Comparison of ENCODE assay signal across 8 mouse cellular contexts in genomic region chr17:74431481-74431880, GRCm38 (mm10). TPM values are rescaled to one million over a fixed set of nuclear protein-coding genes. Genes with fewer than 3 reads are reported as not detected.
DNase-seq lines count a peak whose midpoint lies in the region; ATAC-seq and TF ChIP-seq lines count a peak whose summit lies in the region.

No protein-coding gene starts in this region.

- H3K27me3 ChIP-seq in hindbrain, embryonic 10.5 days (ENCODE audit: insufficient read depth, poor library complexity, severe bottlenecking), result no peaks in the 10 kb centered on the region
- H3K27me3 ChIP-seq in hindbrain, embryonic 16.5 days (replicated peaks; ENCODE audit: control insufficient read depth, insufficient read depth, low read length), result no peaks in the 10 kb centered on the region
- no peaks in the 10 kb centered on the region for H3K27me3 ChIP-seq in liver, adult 2 months (ENCODE audit: control insufficient read depth, insufficient read depth, low read length)

- no peak overlapping the region for H3K4me3 ChIP-seq in hindbrain, embryonic 10.5 days
- no peak overlapping the region for H3K4me3 ChIP-seq in hindbrain, embryonic 16.5 days (ENCODE audit: low read length)
- H3K4me3 ChIP-seq in liver, adult 2 months (ENCODE audit: insufficient read depth, low read depth, low read length), result no peak overlapping the region

- no peaks in the 10 kb centered on the region for H3K79me2 ChIP-seq in liver, adult 2 months (ENCODE audit: control insufficient read depth, insufficient read depth, low read length)

- no peak overlapping the region for H3K27ac ChIP-seq in hindbrain, embryonic 10.5 days
- H3K27ac ChIP-seq in hindbrain, embryonic 16.5 days (ENCODE audit: low read depth, low read length), result no peak overlapping the region
- no peak overlapping the region for H3K27ac ChIP-seq in liver, adult 2 months (replicated peaks; ENCODE audit: insufficient read depth, low read depth, low read length)

- TF ChIP-seq POLR2A in liver, adult 2 months (IDR thresholded peaks at IDR 0.05; ENCODE audit: extremely low read depth, insufficient read depth, low read length), result no peak

- peak; percentile 32 for DNase-seq in hindbrain, embryonic 10.5 days (ENCODE audit: low spot score)
- DNase-seq in A20 (ENCODE audit: low read depth, low spot score), result peak; percentile 21
- peak; percentile 64 for DNase-seq in brain, adult 2 months (ENCODE audit: low read depth, low spot score)
- DNase-seq in liver, adult 2 months (ENCODE audit: extremely low read depth, low read depth, low spot score), result peak; percentile 33
- DNase-seq in urinary bladder, postnatal 14 days (ENCODE audit: low spot score), result no peak

- no peaks in the 10 kb centered on the region for H3K9me3 ChIP-seq in hindbrain, embryonic 10.5 days
- H3K9me3 ChIP-seq in hindbrain, embryonic 16.5 days (ENCODE audit: control insufficient read depth, low read length), result no peaks in the 10 kb centered on the region

- peaks cover 23% of the 10 kb centered on the region for H3K36me3 ChIP-seq in hindbrain, embryonic 10.5 days
- no peaks in the 10 kb centered on the region for H3K36me3 ChIP-seq in hindbrain, embryonic 16.5 days (ENCODE audit: control insufficient read depth, insufficient read depth, low read length)
- peaks cover 7% of the 10 kb centered on the region for H3K36me3 ChIP-seq in liver, adult 2 months (ENCODE audit: control insufficient read depth, insufficient read depth, low read length)

- 75% methylated on average over 13 of the region's 13 CpGs for WGBS in hindbrain, embryonic 10.5 days
- WGBS in hindbrain, embryonic 16.5 days, result 58% methylated on average over 5 of the region's 13 CpGs
- 66% methylated on average over 13 of the region's 13 CpGs for WGBS in liver, adult 2 months

- no peak for TF ChIP-seq CTCF in liver, adult 2 months (IDR thresholded peaks at IDR 0.05; ENCODE audit: low read depth, low read length)

- no peak overlapping the region for H3K4me2 ChIP-seq in hindbrain, embryonic 16.5 days (ENCODE audit: low read length)

- H3K4me1 ChIP-seq in hindbrain, embryonic 10.5 days (replicated peaks), result no peaks in the 10 kb centered on the region
- no peaks in the 10 kb centered on the region for H3K4me1 ChIP-seq in hindbrain, embryonic 16.5 days (ENCODE audit: control insufficient read depth, insufficient read depth, low read depth, low read length)
- no peaks in the 10 kb centered on the region for H3K4me1 ChIP-seq in liver, adult 2 months (ENCODE audit: control insufficient read depth, insufficient read depth, low read length)

- no peak overlapping the region for H3K9ac ChIP-seq in hindbrain, embryonic 16.5 days (ENCODE audit: low read depth, low read length)
- no peak overlapping the region for H3K9ac ChIP-seq in liver, adult 2 months (ENCODE audit: low read depth, low read length)

- ATAC-seq in hindbrain, embryonic 16.5 days, result no peak
- no peak; the same call in 1 of the 2 replicates for ATAC-seq in megakaryocyte-erythroid progenitor cell, adult 5-6 weeks (replicated peaks; ENCODE audit: low FRiP score, low TSS enrichment, poor library complexity, severe bottlenecking)
- no peak for ATAC-seq in erythroid progenitor cell, adult 5-6 weeks (replicated peaks; ENCODE audit: low FRiP score, poor library complexity, severe bottlenecking)

RNA-seq across cellular contexts. Expression of gene Nlrc4, which starts 27.5 kb away (rescaled TPM):
- 0.11 and 0.14 TPM in 2 replicates for polyA plus RNA-seq in hindbrain, embryonic 10.5 days (2016; fragmentation: Nextera tagmentation; extraction: Ambion mirVana)
- 0.20 and 0.42 TPM in 2 replicates for polyA plus RNA-seq in hindbrain, embryonic 16.5 days (2015; fragmentation: Nextera tagmentation; extraction: Ambion mirVana)
- total RNA-seq in liver, adult 2 months (2014; rRNA removed), result 0.37 and 0.40 TPM in 2 replicates
- 0.04 TPM in 1 of 2 replicates, not detected in the other for polyA plus RNA-seq in liver, adult 2 months (2012; rRNA removed)
- 0.11 and 0.30 TPM in 2 replicates for total RNA-seq in megakaryocyte-erythroid progenitor cell, adult 5-6 weeks (2014; fragmentation: Nextera tagmentation)
- total RNA-seq in megakaryocyte-erythroid progenitor cell, adult 5-6 weeks (2017), result 0.42 and 1.4 TPM in 2 replicates
- 1.8 TPM in 1 of 2 replicates, not detected in the other for total RNA-seq in erythroid progenitor cell, adult 5-6 weeks (2015; ENCODE audit: low replicate concordance)
- 0.91 and 1.5 TPM in 2 replicates for total RNA-seq in erythroid progenitor cell, adult 5-6 weeks (2017; ENCODE audit: low replicate concordance)

RNA-seq across cellular contexts. Expression of gene Slc30a6, which starts 36.1 kb away (rescaled TPM):
- polyA plus RNA-seq in hindbrain, embryonic 10.5 days (2016; fragmentation: Nextera tagmentation; extraction: Ambion mirVana), result 28.4 and 33.8 TPM in 2 replicates
- 30.7 and 31.8 TPM in 2 replicates for polyA plus RNA-seq in hindbrain, embryonic 16.5 days (2015; fragmentation: Nextera tagmentation; extraction: Ambion mirVana)
- total RNA-seq in liver, adult 2 months (2014; rRNA removed), result 22.7 and 23.6 TPM in 2 replicates
- 13.5 and 14.4 TPM in 2 replicates for polyA plus RNA-seq in liver, adult 2 months (2012; rRNA removed)
- 17.4 and 18.1 TPM in 2 replicates for total RNA-seq in megakaryocyte-erythroid progenitor cell, adult 5-6 weeks (2014; fragmentation: Nextera tagmentation)
- total RNA-seq in megakaryocyte-erythroid progenitor cell, adult 5-6 weeks (2017), result 8.9 and 12.4 TPM in 2 replicates
- total RNA-seq in erythroid progenitor cell, adult 5-6 weeks (2015; ENCODE audit: low replicate concordance), result 9.7 and 34.8 TPM in 2 replicates
- total RNA-seq in erythroid progenitor cell, adult 5-6 weeks (2017; ENCODE audit: low replicate concordance), result 2.4 and 10.7 TPM in 2 replicates

RNA-seq across cellular contexts. Expression of gene Yipf4, which starts 57.8 kb away (rescaled TPM):
- polyA plus RNA-seq in hindbrain, embryonic 10.5 days (2016; fragmentation: Nextera tagmentation; extraction: Ambion mirVana), result 35.5 and 37.2 TPM in 2 replicates
- 44.8 and 51.3 TPM in 2 replicates for polyA plus RNA-seq in hindbrain, embryonic 16.5 days (2015; fragmentation: Nextera tagmentation; extraction: Ambion mirVana)
- total RNA-seq in liver, adult 2 months (2014; rRNA removed), result 30.3 and 35.4 TPM in 2 replicates
- polyA plus RNA-seq in liver, adult 2 months (2012; rRNA removed), result 27.4 and 28.2 TPM in 2 replicates
- 21.2 and 32.3 TPM in 2 replicates for total RNA-seq in megakaryocyte-erythroid progenitor cell, adult 5-6 weeks (2014; fragmentation: Nextera tagmentation)
- 34.1 and 56.6 TPM in 2 replicates for total RNA-seq in megakaryocyte-erythroid progenitor cell, adult 5-6 weeks (2017)
- total RNA-seq in erythroid progenitor cell, adult 5-6 weeks (2015; ENCODE audit: low replicate concordance), result 60.9 and 101 TPM in 2 replicates
- total RNA-seq in erythroid progenitor cell, adult 5-6 weeks (2017; ENCODE audit: low replicate concordance), result 80.6 and 109 TPM in 2 replicates
